Mouse (Mus musculus) kidney, embryonic 16.5 days (tissue): ENCODE data around the gene Tyw5. TPM values are rescaled to one million over a fixed set of nuclear protein-coding genes. Genes with fewer than 3 reads are reported as not detected.

Experiments used
- ATAC-seq: fragments of 200-750 bp; cut with Nextera tagmentation; 2 replicates; pipeline ENCODE4 v1.8.0; 2017; ENCODE audit warnings: moderate TSS enrichment; ENCODE audit not compliant: low FRiP score, low TSS enrichment
- H3K27ac ChIP-seq: fragments of 300-500 bp; sonication (generic); 2 replicates; pipeline ENCODE4 v1.5.1; 2014; ENCODE audit warnings: low read length
- H3K27me3 ChIP-seq: fragments of 300-500 bp; sonication (generic); 2 replicates; pipeline ENCODE4 v1.6.1; 2014; ENCODE audit warnings: low read length, control low read depth, mixed read lengths; ENCODE audit not compliant: insufficient read depth
- H3K36me3 ChIP-seq: fragments of 300-500 bp; sonication (generic); 2 replicates; pipeline ENCODE4 v1.6.1; 2014; ENCODE audit warnings: low read length, control low read depth, mixed read lengths; ENCODE audit not compliant: insufficient read depth
- H3K4me1 ChIP-seq: fragments of 300-500 bp; sonication (generic); 2 replicates; pipeline ENCODE4 v1.6.1; 2014; ENCODE audit warnings: low read length, control low read depth, mixed read lengths; ENCODE audit not compliant: insufficient read depth
- H3K4me2 ChIP-seq: fragments of 300-500 bp; sonication (generic); replicated peaks from 2 replicates; pipeline ENCODE4 v1.6.1; 2014; ENCODE audit warnings: low read depth, low read length
- H3K4me3 ChIP-seq: fragments of 300-500 bp; sonication (generic); 2 replicates; pipeline ENCODE4 v1.5.1; 2014; ENCODE audit warnings: mild to moderate bottlenecking, low read length
- H3K9ac ChIP-seq: fragments of 300-500 bp; sonication (generic); replicated peaks from 2 replicates; pipeline ENCODE4 v1.6.1; 2014; ENCODE audit warnings: low read length
- H3K9me3 ChIP-seq: fragments of 300-500 bp; sonication (generic); 2 replicates; pipeline ENCODE4 v1.6.1; 2016; ENCODE audit warnings: low read length, control low read depth
- WGBS: fragments of 180-500 bp; shearing (Covaris S2); extraction: QIAGEN DNeasy Blood & Tissue Kit; methylation state at CpG from one replicate; pipeline ENCODE4 v1.1.7; 2014; 5-methylcytosine and 5-hydroxymethylcytosine counted together
- polyA plus RNA-seq: library from polyadenylated mRNA; unstranded; fragments of >200 nt; fragmentation: Nextera tagmentation; extraction: Ambion mirVana; gene quantifications from 2 replicates; pipeline ENCODE4 v1.2.1, GENCODE M21; 2015

Tyw5 gene
- 32.1 and 33.2 TPM in 2 replicates for polyA plus RNA-seq

DNA sequence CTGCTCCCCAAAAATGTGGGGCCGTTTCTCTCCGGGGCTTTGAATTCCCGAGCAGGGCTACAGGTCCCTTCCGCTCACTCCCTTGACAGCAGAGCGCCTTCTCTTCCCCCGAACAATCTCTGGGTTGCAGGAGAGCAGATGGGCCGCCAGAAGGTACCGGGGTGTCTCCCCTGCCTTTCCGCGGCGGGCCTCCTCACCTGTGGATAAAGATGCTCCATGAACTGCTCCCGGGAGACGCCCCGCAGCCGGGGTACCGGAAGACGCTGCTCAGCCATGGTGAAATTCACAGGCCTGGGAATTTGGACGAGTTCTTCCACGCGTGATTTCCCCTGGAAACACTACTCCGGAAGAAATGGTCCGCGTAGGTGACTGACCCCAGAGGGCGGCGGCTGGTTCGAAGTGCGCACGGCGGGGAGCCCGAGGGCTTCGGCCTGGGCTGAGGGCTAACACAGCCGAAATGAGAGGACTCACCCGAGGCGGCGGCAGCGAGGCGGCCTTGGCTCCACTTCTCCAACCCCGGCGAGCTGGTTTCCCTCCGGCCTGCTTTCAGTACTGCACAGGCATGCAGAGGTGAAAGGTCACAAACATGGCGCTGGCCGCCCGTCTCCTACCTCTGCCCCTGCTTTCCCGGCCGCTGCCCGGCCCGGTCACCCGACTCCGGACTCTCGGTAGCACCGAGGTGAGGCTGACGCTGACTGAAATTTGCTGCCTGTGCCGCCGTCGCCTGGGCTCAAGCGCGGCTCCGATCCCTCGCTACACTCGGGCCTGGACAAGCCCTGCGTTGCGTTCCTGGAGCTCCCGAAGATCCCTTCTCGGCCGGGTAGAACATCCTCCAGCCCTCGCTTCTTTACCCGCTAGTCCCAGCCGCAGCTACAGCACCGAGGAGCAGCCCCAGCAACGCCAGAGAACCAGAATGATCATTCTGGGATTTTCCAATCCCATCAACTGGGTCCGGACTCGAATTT is at the start of gene Tyw5, which contains the start of gene Maip1:
Gene Tyw5, minus strand, starts transcription at position 915 of the 965 bp plus-strand sequence.
Gene Maip1, plus strand, starts transcription at position 142 of the 965 bp plus-strand sequence.
- peak within 1 kb of the TSS; percentile 89 for H3K4me2 ChIP-seq
- under 1% methylated on average over 72 of the region's 72 CpGs for WGBS
- no peaks in the 10 kb centered on the region for H3K36me3 ChIP-seq
- H3K9ac ChIP-seq, result peak within 1 kb of the TSS; percentile 99
- peaks cover 23% of the 10 kb centered on the region for H3K4me1 ChIP-seq
- H3K27ac ChIP-seq, result peak within 1 kb of the TSS; percentile 98
- ATAC-seq, result peak; percentile 93
- H3K9me3 ChIP-seq, result no peaks in the 10 kb centered on the region
- peak within 1 kb of the TSS; percentile 98 for H3K4me3 ChIP-seq
- no peaks in the 10 kb centered on the region for H3K27me3 ChIP-seq

DNA sequence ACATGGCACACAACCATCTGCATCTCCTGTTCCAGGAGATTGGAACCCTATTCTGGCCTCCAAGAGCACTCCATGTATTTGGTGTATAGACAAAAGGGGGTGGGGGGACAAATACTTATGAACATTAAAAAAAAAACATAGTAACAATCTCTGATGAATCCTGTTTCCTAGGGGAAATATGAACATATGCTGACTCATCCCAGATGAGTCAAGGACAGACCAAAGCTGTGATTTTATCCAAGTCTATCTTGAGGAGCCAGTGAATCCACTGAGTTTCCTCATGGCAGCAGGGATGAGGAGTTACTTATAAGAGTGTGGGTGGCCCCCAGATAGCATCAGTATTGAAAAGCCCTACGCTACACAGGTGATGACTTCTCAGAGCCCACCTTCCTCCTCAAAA is 43.3 kb upstream of the Tyw5 start:
- H3K27ac ChIP-seq, result no peak overlapping the region
- H3K4me1 ChIP-seq, result peaks cover 8% of the 10 kb centered on the region; the same call in 1 of the 2 replicates
- no peaks in the 10 kb centered on the region for H3K9me3 ChIP-seq
- WGBS, result 96% methylated on average over 1 of the region's 1 CpGs
- no peak overlapping the region for H3K9ac ChIP-seq
- no peak for ATAC-seq
- no peak overlapping the region for H3K4me3 ChIP-seq
- no peak overlapping the region for H3K4me2 ChIP-seq
- H3K36me3 ChIP-seq, result no peaks in the 10 kb centered on the region
- no peaks in the 10 kb centered on the region for H3K27me3 ChIP-seq

DNA sequence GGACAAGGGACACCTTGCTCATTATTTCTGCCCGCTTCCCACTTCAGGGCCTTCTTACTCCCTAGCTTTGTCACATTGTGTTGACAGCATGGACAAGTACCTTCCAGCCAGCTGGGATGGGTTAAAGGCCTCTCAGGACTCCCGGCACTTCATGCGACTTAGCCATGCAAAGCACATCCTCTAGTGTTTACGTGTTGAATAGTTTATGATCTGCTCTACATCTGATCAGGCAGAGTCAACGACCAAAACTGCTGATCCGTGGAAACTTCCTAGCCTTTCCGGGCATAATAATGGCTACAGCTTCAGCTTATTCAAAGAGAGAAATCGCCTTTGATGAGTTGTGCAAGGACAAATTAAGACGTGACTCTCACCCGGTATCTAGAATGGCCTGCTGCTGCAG is 38.8 kb upstream of the Tyw5 start:
- Histone ChIP-seq H3K4me3 (no peak overlapping the region), H3K27ac (no peak overlapping the region), H3K36me3 (no peaks in the 10 kb centered on the region), H3K9me3 (no peaks in the 10 kb centered on the region), H3K4me2 (no peak overlapping the region), H3K27me3 (no peaks in the 10 kb centered on the region), H3K9ac (no peak overlapping the region), H3K4me1 (peaks cover 8% of the 10 kb centered on the region; the same call in 1 of the 2 replicates)
- 32% methylated on average over 10 of the region's 10 CpGs for WGBS
- peak; percentile 79; the same call in 1 of the 2 replicates for ATAC-seq

DNA sequence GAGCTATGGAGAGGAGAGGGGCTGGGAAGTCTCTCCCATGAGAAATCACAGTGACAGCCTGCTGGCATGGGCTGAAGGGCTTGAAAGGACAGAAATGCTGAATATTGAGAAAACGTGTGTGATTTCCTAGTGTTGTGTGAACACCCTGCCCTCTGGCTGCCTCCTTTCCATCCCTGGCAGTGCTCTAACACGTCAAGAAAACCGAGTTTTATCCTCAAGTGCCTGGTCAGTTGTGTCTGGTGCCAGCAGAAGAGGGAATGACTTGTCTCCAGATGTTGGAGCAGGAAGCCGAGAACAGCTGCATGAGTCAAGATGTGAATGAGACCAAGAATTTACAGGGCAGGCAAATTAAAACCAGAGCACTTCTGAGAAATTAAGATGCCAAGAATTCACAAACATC is 33.9 kb upstream of the Tyw5 start:
- ATAC-seq, result no peak
- no peak overlapping the region for H3K27ac ChIP-seq
- H3K36me3 ChIP-seq, result no peaks in the 10 kb centered on the region
- peaks cover 22% of the 10 kb centered on the region for H3K4me1 ChIP-seq
- H3K4me3 ChIP-seq, result no peak overlapping the region
- H3K4me2 ChIP-seq, result no peak overlapping the region
- no peak overlapping the region for H3K9ac ChIP-seq
- no peaks in the 10 kb centered on the region for H3K27me3 ChIP-seq
- H3K9me3 ChIP-seq, result no peaks in the 10 kb centered on the region
- WGBS, result 58% methylated on average over 4 of the region's 4 CpGs

DNA sequence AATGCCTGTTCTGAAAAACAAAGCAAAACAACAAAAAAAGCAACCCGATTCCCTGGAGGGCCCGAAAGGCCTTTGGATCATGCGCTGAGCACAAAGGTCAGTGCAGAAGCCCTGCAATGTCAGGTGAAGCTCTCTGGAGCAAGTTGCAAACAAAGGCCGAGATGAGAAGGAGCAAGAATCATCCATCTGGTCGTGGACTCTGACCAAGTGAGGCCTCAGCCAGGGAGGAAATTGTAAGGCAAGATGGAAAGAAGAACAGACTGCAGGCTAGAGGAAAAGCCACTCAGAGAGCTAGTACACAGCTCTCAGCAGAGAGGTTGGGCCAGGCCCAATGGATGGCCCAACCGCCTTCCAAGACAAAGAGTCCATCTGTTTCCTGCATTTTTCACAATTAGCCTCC is 32.1 kb upstream of the Tyw5 start:
- WGBS, result 78% methylated on average over 6 of the region's 6 CpGs

DNA sequence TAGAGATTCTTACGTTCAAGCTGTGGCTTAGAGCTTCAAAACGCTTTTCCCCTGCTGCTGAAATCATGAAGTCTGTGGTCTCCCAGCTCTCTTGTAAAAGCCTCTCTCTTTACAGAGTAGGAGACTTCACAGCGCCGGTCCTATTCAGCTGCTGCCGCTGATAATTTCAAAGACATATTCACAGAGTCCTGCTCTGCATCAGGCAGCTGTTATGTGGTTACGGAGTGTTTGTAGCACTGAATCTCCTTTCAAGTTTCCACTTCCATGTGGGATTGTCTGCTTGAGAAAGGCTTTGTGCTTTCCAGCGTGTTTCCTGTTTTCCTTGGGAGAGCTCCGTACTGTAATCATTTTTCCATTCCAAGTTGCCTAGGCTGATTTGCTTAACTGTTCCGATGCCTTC is 30.1 kb upstream of the Tyw5 start:
- peak overlapping the region; percentile 54 for H3K4me2 ChIP-seq
- peaks cover 16% of the 10 kb centered on the region for H3K4me1 ChIP-seq
- 24% methylated on average over 9 of the region's 9 CpGs for WGBS
- H3K36me3 ChIP-seq, result no peaks in the 10 kb centered on the region
- H3K27me3 ChIP-seq, result no peaks in the 10 kb centered on the region
- peak overlapping the region; percentile 33 for H3K4me3 ChIP-seq
- peak overlapping the region; percentile 56 for H3K9ac ChIP-seq
- peak overlapping the region; percentile 76 for H3K27ac ChIP-seq
- H3K9me3 ChIP-seq, result no peaks in the 10 kb centered on the region
- ATAC-seq, result no peak

More for the DNA sequence above, 32.1 kb upstream of the Tyw5 start:
- Histone ChIP-seq H3K4me2 (no peak overlapping the region), H3K27ac (no peak overlapping the region), H3K4me1 (peaks cover 16% of the 10 kb centered on the region), H3K36me3 (no peaks in the 10 kb centered on the region), H3K9me3 (no peaks in the 10 kb centered on the region), H3K27me3 (no peaks in the 10 kb centered on the region), H3K9ac (no peak overlapping the region), H3K4me3 (no peak overlapping the region)
- ATAC-seq, result no peak

DNA sequence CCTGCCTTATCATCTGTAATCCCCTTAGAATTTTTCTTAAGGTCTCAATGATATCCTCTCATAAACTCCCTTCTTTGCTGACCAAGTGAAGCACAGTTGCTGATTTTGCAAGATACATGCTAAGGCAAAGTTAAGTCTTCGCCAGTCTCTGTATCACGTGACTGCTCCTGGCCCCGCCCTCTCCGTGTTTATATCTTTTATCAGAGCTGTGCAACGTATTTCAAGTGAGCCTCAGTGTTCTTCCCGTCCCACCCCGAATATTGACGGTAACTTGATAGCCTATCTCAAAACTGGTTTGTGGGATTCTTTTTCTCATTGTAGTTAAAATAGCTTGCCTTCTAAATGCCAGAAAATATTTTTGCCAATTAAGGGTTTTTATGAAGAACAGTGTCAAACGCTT is 29.5 kb upstream of the Tyw5 start:
- Histone ChIP-seq H3K27ac (peak overlapping the region; percentile 76; the same call in 1 of the 2 replicates), H3K27me3 (no peaks in the 10 kb centered on the region), H3K36me3 (no peaks in the 10 kb centered on the region), H3K9ac (peak overlapping the region; percentile 56; the same call in 1 of the 2 replicates), H3K4me2 (peak overlapping the region; percentile 54), H3K4me3 (peak overlapping the region; percentile 33), H3K4me1 (peaks cover 16% of the 10 kb centered on the region), H3K9me3 (no peaks in the 10 kb centered on the region)
- WGBS, result 41% methylated on average over 9 of the region's 9 CpGs
- ATAC-seq, result no peak

DNA sequence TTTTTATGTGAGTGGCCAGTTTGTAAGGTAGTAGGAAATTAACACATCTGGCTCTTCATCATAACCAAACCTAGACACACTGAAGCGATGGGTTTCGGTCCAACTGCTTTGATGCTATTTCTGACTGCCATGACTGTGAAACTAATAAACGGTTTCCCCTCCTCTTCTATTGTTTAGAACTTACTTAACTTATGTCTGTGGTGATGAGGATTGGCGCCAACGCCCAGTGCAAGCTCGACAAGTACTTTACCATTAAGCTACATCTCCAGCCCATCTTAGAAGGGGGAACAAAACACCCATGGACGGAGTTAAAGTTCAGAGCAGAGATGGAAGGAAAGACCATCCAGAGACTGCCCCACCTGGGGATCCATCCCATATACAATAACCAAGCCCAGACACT is 26.2 kb upstream of the Tyw5 start:
- Histone ChIP-seq H3K27me3 (no peaks in the 10 kb centered on the region), H3K36me3 (no peaks in the 10 kb centered on the region), H3K9me3 (no peaks in the 10 kb centered on the region), H3K4me3 (no peak overlapping the region), H3K27ac (no peak overlapping the region), H3K4me1 (peaks cover 29% of the 10 kb centered on the region), H3K9ac (no peak overlapping the region), H3K4me2 (no peak overlapping the region)
- WGBS, result 86% methylated on average over 7 of the region's 7 CpGs
- ATAC-seq, result no peak

DNA sequence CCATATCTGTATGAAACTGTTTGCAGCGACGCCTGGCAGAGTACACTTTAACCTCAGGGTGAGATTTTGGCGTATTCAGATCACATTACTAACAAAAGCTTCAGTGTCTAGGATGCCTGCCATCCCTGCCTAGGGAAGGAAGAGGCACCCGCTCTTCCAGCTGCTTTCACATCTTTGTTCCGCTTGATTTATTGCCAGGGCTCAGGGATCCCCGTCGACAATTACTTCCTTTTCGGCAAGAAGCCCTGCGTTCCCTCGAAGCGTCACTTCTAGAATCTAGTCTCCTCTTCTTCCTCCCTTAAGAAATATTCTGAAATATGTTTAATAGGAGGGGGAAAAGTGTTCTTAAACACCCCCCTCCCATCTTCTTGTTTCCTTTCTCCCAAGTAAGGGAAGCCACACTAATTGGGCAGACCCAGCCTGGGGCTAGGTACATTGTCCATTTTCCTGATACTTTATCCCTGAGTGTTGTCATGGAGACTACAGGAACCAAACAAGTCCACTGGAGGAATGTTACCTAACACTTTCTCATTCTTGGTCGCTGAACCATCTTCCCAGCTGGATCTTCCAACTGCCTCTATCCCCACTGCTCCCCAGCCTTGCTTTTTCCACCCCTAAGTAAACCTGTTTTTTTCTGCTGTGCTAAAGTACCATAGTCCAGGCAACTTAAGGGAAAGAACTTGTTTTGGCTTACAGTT is 23.0 kb upstream of the Tyw5 start:
- Histone ChIP-seq H3K4me3 (peak overlapping the region; percentile 15), H3K4me2 (peak overlapping the region; percentile 44), H3K9me3 (no peaks in the 10 kb centered on the region), H3K27me3 (no peaks in the 10 kb centered on the region), H3K36me3 (no peaks in the 10 kb centered on the region), H3K9ac (no peak overlapping the region), H3K27ac (no peak overlapping the region), H3K4me1 (peaks cover 12% of the 10 kb centered on the region)
- ATAC-seq, result peak; percentile 68; the same call in 1 of the 2 replicates
- WGBS, result 2% methylated on average over 12 of the region's 12 CpGs
